Mouse (Mus musculus) neural tube, embryonic 12.5 days (tissue): ENCODE measurements around the gene Hadhb. TPM values are rescaled to one million over a fixed set of nuclear protein-coding genes. Genes with fewer than 3 reads are reported as not detected.

Experiments used
- ATAC-seq: fragments of 200-750 bp; cut with Nextera tagmentation; 2 replicates; pipeline ENCODE4 v1.8.0; 2017; ENCODE audit warnings: low read depth, mild to moderate bottlenecking, moderate TSS enrichment, moderate library complexity; ENCODE audit not compliant: low FRiP score
- H3K27ac ChIP-seq: fragments of 300-500 bp; sonication (generic); 2 replicates; pipeline ENCODE4 v1.5.1; 2016
- H3K27me3 ChIP-seq: fragments of 300-500 bp; sonication (generic); replicated peaks from 2 replicates; pipeline ENCODE4 v1.6.1; 2016; ENCODE audit warnings: mild to moderate bottlenecking
- H3K36me3 ChIP-seq: fragments of 300-500 bp; sonication (generic); 2 replicates; pipeline ENCODE4 v1.6.1; 2016; ENCODE audit warnings: mild to moderate bottlenecking
- H3K4me1 ChIP-seq: fragments of 300-500 bp; sonication (generic); 2 replicates; pipeline ENCODE4 v1.6.1; 2016
- H3K4me2 ChIP-seq: fragments of 300-500 bp; sonication (generic); replicated peaks from 2 replicates; pipeline ENCODE4 v1.6.1; 2016; ENCODE audit warnings: mild to moderate bottlenecking
- H3K4me3 ChIP-seq: fragments of 300-500 bp; sonication (generic); 2 replicates; pipeline ENCODE4 v1.5.1; 2016
- H3K9ac ChIP-seq: fragments of 300-500 bp; sonication (generic); 2 replicates; pipeline ENCODE4 v1.6.1; 2016; ENCODE audit warnings: mild to moderate bottlenecking
- H3K9me3 ChIP-seq: fragments of 300-500 bp; sonication (generic); 2 replicates; pipeline ENCODE4 v1.6.1; 2016; ENCODE audit warnings: mild to moderate bottlenecking
- WGBS: fragments of 180-500 bp; shearing (Covaris S2); methylation state at CpG from one replicate; pipeline ENCODE4 v1.1.7; 2016; 5-methylcytosine and 5-hydroxymethylcytosine counted together
- polyA plus RNA-seq: library from polyadenylated mRNA; unstranded; fragments of >200 nt; fragmentation: Nextera tagmentation; extraction: Ambion mirVana; gene quantifications from 2 replicates; pipeline ENCODE4 v1.2.1, GENCODE M21; 2016

Hadhb gene
- polyA plus RNA-seq, 1 experiment from 2014 or later: 95.7 TPM

- Histone ChIP-seq H3K9ac (no peak overlapping the region), H3K27ac (no peak overlapping the region), H3K9me3 (no peaks in the 10 kb centered on the region), H3K4me3 (no peak overlapping the region), H3K4me2 (no peak overlapping the region), H3K27me3 (no peaks in the 10 kb centered on the region), H3K4me1 (no peaks in the 10 kb centered on the region), H3K36me3 (peaks cover 73% of the 10 kb centered on the region)
- ATAC-seq: no peak
- WGBS: 97% methylated on average over 2 of the region's 2 CpGs
Measured at GRCm38 (mm10) chr5:30132173-30132572, 22.9 kb upstream of the Hadhb start.

GRCm38 (mm10) chr5:30135711-30136231 lies 19.3 kb upstream of the Hadhb start:
- WGBS: 96% methylated on average over 11 of the region's 11 CpGs
- Histone ChIP-seq H3K4me1 (no peaks in the 10 kb centered on the region), H3K36me3 (peaks cover 77% of the 10 kb centered on the region), H3K27ac (no peak overlapping the region), H3K4me2 (no peak overlapping the region), H3K9ac (no peak overlapping the region), H3K4me3 (no peak overlapping the region), H3K27me3 (no peaks in the 10 kb centered on the region), H3K9me3 (no peaks in the 10 kb centered on the region)
- no peak for ATAC-seq

GRCm38 (mm10) chr5:30137271-30137670 lies 17.8 kb upstream of the Hadhb start:
- Histone ChIP-seq H3K9ac (no peak overlapping the region), H3K4me1 (no peaks in the 10 kb centered on the region), H3K36me3 (peaks cover 77% of the 10 kb centered on the region), H3K9me3 (no peaks in the 10 kb centered on the region), H3K27ac (no peak overlapping the region), H3K27me3 (no peaks in the 10 kb centered on the region), H3K4me3 (no peak overlapping the region), H3K4me2 (no peak overlapping the region)
- no peak for ATAC-seq
- 92% methylated on average over 9 of the region's 9 CpGs for WGBS

GRCm38 (mm10) chr5:30138193-30138592 lies 16.9 kb upstream of the Hadhb start:
- ATAC-seq: no peak
- Histone ChIP-seq H3K4me2 (no peak overlapping the region), H3K4me1 (no peaks in the 10 kb centered on the region), H3K27ac (no peak overlapping the region), H3K9ac (no peak overlapping the region), H3K9me3 (no peaks in the 10 kb centered on the region), H3K36me3 (peaks cover 80% of the 10 kb centered on the region), H3K4me3 (no peak overlapping the region), H3K27me3 (no peaks in the 10 kb centered on the region)
- WGBS: 93% methylated on average over 4 of the region's 4 CpGs

- ATAC-seq: no peak
- Histone ChIP-seq H3K9me3 (no peaks in the 10 kb centered on the region), H3K4me3 (no peak overlapping the region), H3K36me3 (peaks cover 45% of the 10 kb centered on the region), H3K27me3 (no peaks in the 10 kb centered on the region), H3K4me1 (no peaks in the 10 kb centered on the region), H3K27ac (no peak overlapping the region), H3K9ac (no peak overlapping the region), H3K4me2 (no peak overlapping the region)
- 85% methylated on average over 6 of the region's 6 CpGs for WGBS
Measured at GRCm38 (mm10) chr5:30146526-30146925, 8.5 kb upstream of the Hadhb start.

GRCm38 (mm10) chr5:30148133-30148920 lies 6.7 kb upstream of the Hadhb start:
- Histone ChIP-seq H3K4me3 (no peak overlapping the region), H3K4me1 (peaks cover 1% of the 10 kb centered on the region), H3K27me3 (no peaks in the 10 kb centered on the region), H3K9ac (no peak overlapping the region), H3K4me2 (no peak overlapping the region), H3K27ac (no peak overlapping the region), H3K36me3 (peaks cover 28% of the 10 kb centered on the region), H3K9me3 (no peaks in the 10 kb centered on the region)
- 90% methylated on average over 5 of the region's 5 CpGs for WGBS
- ATAC-seq: no peak

- H3K36me3 ChIP-seq: peaks cover under 1% of the 10 kb centered on the region; the same call in 1 of the 2 replicates
- H3K4me1 ChIP-seq: peaks cover 11% of the 10 kb centered on the region
- 83% methylated on average over 4 of the region's 4 CpGs for WGBS
- no peaks in the 10 kb centered on the region for H3K27me3 ChIP-seq
- ATAC-seq: no peak
- H3K9ac ChIP-seq: no peak overlapping the region
- H3K27ac ChIP-seq: no peak overlapping the region
- H3K4me2 ChIP-seq: no peak overlapping the region
- H3K4me3 ChIP-seq: no peak overlapping the region
- no peaks in the 10 kb centered on the region for H3K9me3 ChIP-seq
Measured at GRCm38 (mm10) chr5:30152007-30152406, 3.0 kb upstream of the Hadhb start.

GRCm38 (mm10) chr5:30152413-30152812 lies 2.6 kb upstream of the Hadhb start:
- H3K9me3 ChIP-seq: no peaks in the 10 kb centered on the region
- no peaks in the 10 kb centered on the region for H3K27me3 ChIP-seq
- no peak overlapping the region for H3K4me3 ChIP-seq
- no peak for ATAC-seq
- WGBS: 89% methylated on average over 1 of the region's 1 CpGs
- H3K36me3 ChIP-seq: no peaks in the 10 kb centered on the region
- no peak overlapping the region for H3K27ac ChIP-seq
- H3K4me1 ChIP-seq: peaks cover 11% of the 10 kb centered on the region
- no peak overlapping the region for H3K9ac ChIP-seq
- no peak overlapping the region for H3K4me2 ChIP-seq

- WGBS: 92% methylated on average over 2 of the region's 2 CpGs
- ATAC-seq: no peak
- H3K9me3 ChIP-seq: no peaks in the 10 kb centered on the region
- H3K27me3 ChIP-seq: no peaks in the 10 kb centered on the region
- peaks cover 11% of the 10 kb centered on the region for H3K4me1 ChIP-seq
- no peaks in the 10 kb centered on the region for H3K36me3 ChIP-seq
- no peak overlapping the region for H3K4me2 ChIP-seq
- no peak overlapping the region for H3K27ac ChIP-seq
- H3K4me3 ChIP-seq: no peak overlapping the region
- no peak overlapping the region for H3K9ac ChIP-seq
Measured at GRCm38 (mm10) chr5:30153222-30153621, 1.8 kb upstream of the Hadhb start.

- H3K9me3 ChIP-seq: no peaks in the 10 kb centered on the region
- no peak for ATAC-seq
- H3K4me1 ChIP-seq: peaks cover 11% of the 10 kb centered on the region
- H3K4me3 ChIP-seq: peak overlapping the region; percentile 93
- H3K27me3 ChIP-seq: no peaks in the 10 kb centered on the region
- peak overlapping the region; percentile 80 for H3K4me2 ChIP-seq
- H3K9ac ChIP-seq: peak overlapping the region; percentile 83
- H3K27ac ChIP-seq: no peak overlapping the region
- no peaks in the 10 kb centered on the region for H3K36me3 ChIP-seq
- 25% methylated on average over 4 of the region's 4 CpGs for WGBS
Measured at GRCm38 (mm10) chr5:30154013-30154412, 1.0 kb upstream of the Hadhb start.

- no peaks in the 10 kb centered on the region for H3K27me3 ChIP-seq
- H3K9ac ChIP-seq: peak overlapping the region; percentile 83
- H3K36me3 ChIP-seq: no peaks in the 10 kb centered on the region
- WGBS: under 1% methylated on average over 31 of the region's 31 CpGs
- H3K4me1 ChIP-seq: peaks cover 11% of the 10 kb centered on the region
- H3K4me3 ChIP-seq: peak overlapping the region; percentile 93
- H3K4me2 ChIP-seq: peak overlapping the region; percentile 80
- 0 out of 2 replicates have a peak overlapping the region, but pooled peaks have one; percentile 59 for H3K27ac ChIP-seq
- peak; percentile 71 for ATAC-seq
- H3K9me3 ChIP-seq: no peaks in the 10 kb centered on the region
Measured at GRCm38 (mm10) chr5:30155395-30155792, 346 bp downstream of the Hadhb start.

- no peaks in the 10 kb centered on the region for H3K27me3 ChIP-seq
- H3K4me2 ChIP-seq: peak overlapping the region; percentile 80
- 43% methylated on average over 13 of the region's 13 CpGs for WGBS
- no peaks in the 10 kb centered on the region for H3K36me3 ChIP-seq
- peak overlapping the region; percentile 83 for H3K9ac ChIP-seq
- H3K9me3 ChIP-seq: no peaks in the 10 kb centered on the region
- ATAC-seq: no peak
- peaks cover 11% of the 10 kb centered on the region for H3K4me1 ChIP-seq
- H3K27ac ChIP-seq: no peak overlapping the region
- H3K4me3 ChIP-seq: peak overlapping the region; percentile 93
Measured at GRCm38 (mm10) chr5:30155821-30156629, 977 bp downstream of the Hadhb start.
